Mouse (Mus musculus) liver (tissue): ENCODE measurements around the gene Usp33.
A peak's percentile ranks its signal among the peaks of the same experiment; 100 is the strongest.

Source experiments
- DNase-seq: peaks from one replicate; pipeline ENCODE4 v3.0.0-alpha.2; 2020; ENCODE audit warnings: mixed read lengths

Gene Usp33

DNA sequence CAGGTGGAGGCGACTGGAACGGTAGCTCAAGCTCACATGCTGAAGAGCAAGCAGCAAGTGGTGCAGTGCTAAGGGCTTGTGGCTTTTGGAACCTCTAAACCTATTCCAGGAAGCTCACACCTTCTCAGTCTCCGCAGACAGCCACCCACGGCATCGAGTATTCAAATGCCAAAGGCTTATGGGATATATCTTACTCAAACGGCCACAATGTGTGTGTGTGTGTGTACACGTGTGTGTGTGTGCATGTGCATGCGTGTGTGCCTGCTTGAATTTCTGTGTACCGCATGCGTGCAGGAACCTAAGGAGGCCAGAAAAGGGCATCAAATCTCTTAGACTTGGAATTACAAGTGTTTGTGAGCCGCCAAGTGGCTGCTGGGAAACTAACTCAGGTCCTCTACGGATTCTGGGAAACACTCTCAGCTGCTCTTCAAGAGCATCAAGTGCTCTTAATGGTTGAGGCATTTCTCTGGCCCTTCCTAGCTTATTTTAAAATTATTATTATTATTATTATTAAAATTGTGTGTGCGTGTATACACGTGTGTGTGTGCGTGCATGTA lies 3.2 kb upstream of the Usp33 start:
- DNase-seq, result no peak

DNA sequence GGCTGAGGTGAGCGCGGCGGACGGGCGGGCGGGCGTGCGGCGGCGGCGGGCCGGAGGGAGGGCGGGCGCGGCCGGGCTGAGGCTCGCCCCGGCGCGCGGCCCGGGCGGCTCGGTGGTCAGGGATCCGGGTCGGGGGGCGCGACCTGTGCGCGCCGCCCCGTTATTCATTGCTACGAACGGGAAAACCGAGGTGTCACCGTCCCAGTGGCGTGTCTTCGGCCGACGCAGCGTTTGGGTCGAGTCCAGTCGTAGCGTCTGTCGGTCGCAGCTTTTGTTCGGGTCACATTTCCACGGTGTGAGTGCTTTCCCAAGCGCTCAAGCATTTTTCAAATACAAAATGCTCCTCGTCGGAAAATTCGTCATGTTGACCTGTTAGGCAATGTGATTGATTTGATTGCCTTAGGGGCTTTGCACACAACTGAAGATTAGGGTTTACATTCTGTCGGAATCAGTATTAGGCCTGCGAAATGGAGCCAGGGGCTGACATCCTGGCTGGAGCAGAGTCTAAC lies 409 bp downstream of the Usp33 start:
- DNase-seq, result no peak

DNA sequence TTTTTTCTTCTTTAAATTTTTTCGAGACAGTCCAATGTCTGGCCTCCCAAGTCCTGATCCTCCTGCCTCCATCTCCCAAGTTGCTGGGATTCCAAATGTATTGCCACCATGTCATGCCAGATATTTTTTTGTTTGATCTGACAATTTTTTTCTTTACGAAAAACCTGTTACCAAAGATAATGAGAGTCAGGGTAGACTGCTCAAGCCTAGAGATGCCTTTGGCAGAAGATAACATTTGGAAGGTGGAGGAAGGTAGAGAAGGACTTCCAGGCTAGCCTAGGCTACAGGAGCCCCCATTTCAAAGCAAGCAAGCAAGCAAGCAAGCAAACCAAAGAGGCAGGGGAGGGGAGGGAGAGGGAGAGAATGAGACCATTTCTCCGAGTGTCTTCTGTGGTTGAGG lies 949 bp downstream of the Usp33 start:
- peak; percentile 14 for DNase-seq

DNA sequence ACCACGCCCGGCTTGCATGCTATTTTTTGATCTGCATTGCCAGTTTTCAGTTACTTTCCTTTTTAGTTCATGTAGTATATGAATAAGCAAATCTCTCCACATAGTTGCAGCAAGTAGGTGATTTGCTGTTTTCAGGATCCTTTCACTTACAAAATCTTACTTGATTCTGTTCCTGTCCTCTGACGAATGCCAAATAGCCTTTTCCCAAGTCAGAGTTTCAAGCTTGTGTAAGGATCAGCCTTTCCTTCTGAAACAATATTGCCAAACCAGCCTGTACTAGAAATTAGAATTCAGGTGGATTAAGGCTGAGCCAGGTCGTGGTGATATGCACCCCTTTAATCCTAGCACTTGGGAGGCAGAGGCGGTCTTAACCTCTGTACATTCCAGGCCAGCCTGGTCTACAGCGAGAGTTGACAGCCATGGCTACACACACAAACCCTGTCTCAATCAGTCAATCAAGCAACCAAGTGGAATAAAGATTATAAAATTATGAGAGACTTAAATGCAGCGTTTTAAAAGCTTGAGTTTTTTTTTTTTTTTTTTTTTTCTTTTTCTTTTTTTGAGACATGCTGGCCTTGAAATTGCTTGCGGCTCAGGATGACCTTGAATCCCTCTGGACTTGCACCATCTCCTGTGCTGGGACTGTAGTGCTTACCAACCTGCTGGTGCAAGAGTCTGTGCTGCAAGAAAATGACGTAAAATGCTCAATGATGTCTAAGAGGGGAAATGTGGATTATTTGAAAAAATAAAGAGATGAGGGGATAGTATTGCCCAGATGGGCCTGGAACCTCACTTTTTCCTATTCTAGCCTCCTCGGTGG lies 1.9 kb downstream of the Usp33 start:
- DNase-seq, result no peak

- DNase-seq, result no peak
Observed at GRCm38 (mm10) chr3:152350431-152350830, 4.2 kb downstream of the Usp33 start.

DNA sequence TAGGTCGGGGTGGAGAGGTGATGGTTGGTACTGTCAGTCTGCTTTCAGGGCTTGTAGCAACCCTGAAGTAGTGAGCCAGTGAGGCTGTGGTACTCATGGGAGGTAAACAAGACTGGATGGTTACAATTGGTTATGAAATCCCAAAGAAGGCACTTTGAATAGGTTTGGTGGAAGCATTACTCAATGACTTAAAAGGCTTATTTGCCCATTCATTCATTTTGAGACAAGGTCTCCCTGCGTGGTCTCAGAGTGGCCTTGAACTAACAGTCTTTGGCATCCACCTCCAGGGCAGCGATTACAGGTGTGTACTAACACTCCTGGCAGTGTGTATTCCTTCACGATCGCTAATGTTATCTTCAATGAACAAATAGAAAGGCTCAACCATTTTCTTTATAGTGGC lies 4.7 kb downstream of the Usp33 start:
- DNase-seq, result no peak

GRCm38 (mm10) chr3:152352289-152352688 lies 6.0 kb downstream of the Usp33 start:
- DNase-seq, result no peak

DNA sequence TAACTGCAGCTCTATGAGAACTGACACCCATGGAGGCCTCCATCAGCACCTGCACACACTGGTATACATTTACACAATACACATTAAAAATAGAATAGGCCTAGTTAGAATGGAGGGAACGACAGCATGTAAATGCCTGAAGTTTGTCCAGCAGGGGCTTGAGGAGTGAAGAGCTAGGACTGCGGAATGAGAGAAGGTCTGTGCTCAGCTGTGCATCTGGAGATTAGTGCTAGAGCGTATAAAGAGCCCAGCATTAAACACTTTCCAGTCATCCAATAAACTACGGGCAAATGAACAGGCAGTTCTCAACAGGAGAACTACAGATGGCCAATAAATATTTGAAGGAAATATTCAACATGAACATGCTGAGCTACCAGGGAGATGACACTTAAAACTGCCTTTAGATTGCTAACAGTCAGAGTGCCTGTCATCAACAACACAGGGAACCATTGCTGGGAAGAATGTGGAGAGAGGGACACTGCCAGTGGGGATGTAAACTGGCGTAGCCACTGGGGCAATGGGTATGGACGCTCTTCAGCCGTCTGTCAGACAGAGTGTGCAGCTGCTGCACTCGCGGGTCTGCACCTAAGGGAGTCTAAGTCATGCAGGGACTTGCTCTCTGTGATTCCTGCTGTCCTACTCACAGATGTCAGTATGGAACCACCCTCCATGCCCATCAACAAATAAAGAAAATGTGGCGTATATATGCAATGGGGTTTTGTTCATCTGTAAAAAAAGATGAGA lies 7.3 kb downstream of the Usp33 start:
- no peak for DNase-seq

- DNase-seq, result peak; percentile 73
Observed at GRCm38 (mm10) chr3:152355361-152355760, 9.1 kb downstream of the Usp33 start.

DNA sequence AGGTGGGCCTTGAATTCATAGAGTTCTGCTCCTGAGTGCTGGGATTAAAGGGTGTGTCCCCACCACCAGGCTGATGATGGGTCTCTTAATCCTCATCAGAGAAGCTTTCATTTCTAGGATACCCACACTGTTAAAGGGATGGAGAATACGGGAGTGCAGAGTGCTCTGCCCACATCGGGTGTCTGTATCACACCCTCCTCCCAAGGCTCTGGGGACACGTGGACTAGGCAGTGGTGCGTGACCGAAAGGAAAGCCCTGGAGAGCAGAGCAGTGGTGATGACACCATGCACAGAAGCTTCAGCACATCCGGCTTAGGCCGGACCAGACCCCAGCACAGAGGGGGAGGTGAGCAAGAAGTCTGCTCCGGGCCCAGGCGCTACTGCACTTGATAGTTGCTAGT lies 10.5 kb downstream of the Usp33 start:
- no peak for DNase-seq

DNA sequence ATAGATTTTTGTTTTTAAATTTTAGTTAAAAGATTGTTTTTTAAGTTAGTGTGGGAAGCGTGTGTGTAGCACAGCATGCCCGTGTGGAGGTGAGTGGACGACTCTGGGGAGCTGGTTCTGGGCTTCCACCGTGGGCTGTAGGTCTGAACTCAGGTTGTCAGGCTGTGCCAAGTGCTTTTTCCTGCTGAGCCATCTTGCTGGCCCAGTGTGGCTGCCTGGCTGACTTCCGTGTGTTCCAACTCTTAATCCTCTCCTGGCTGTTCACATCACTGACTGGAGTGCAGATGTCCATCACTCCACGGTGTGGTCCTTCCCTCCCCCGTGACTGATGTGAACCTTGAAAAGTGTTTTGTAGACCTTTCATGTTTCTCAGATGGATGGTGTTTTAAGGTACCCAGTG lies 12.9 kb downstream of the Usp33 start:
- no peak for DNase-seq

- DNase-seq, result no peak
Observed at GRCm38 (mm10) chr3:152364181-152364580, 17.9 kb downstream of the Usp33 start.

- DNase-seq, result no peak
Observed at GRCm38 (mm10) chr3:152376063-152376462, 29.8 kb downstream of the Usp33 start.

DNA sequence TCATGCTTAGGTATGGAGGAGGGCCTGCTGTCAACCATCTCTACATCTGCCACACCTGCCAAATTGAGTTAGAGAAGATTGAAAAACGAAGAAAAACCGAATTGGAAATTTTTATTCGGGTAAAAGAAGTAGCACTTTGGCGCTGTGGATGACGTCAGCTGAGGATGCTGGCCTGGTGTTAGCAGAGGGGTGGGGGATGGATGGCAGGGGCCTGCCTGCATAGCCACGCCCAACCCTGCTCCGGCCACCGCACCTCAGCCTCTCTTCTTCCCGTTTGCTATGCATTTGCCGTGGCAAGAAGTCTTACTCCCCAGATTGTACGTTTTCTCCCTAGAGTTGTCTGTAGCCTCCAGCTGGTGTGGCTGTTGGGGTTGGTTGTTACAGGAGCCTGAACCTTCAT lies 37.8 kb downstream of the Usp33 start:
- DNase-seq, result no peak

DNA sequence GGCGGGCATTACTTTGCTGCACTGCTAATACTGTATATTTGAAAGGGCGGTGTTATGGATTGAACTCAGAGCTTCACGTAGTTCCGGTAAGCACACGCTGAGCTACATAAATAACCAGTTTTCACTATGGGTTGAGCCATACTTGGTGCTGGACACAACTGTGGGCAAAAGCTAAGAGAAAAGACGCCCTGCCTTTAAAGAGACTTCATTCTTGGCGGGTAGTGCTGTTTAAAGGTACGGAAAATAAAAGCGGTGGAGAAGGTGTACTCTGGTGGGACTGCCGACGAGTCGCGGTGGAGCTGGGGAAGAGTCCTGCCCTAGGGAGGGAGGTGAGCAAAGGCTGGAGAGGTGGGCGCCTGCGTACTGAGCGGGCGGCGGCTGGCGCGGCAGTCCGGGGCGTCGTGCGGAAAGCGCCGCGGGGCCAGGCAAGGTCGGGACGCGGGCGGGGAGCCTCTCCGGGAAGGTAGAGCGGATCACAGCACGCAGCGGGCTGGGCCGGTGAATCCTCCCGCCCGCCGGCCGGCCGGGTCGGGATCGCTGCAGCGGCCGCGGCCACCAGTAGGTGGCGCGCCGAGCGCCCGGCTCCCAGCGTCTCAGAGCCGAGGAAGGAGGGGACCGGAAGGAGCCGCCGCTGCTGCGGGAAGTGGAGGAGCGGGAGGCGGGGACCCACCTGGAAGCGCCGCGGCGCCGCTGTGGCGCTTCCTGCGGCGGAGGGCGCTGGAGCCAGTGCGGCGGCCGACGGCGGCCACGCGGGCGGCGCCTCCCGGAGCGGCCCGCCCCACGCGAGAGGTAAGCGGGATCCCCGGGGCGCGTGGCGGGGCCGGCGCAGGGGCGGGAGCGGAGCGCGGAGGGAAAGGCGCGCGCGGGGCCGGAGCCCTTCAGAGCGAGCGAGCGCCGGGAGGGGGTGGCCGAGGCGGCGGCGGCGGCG lies 49.3 kb downstream of the Usp33 start, which contains the start of gene Zzz3:
Zzz3 (plus strand) TSS at position 124 of the 928 bp plus-strand sequence.
- DNase-seq, result peak; percentile 93

- DNase-seq, result peak; percentile 97
Observed at GRCm38 (mm10) chr3:152396278-152396987, 50.2 kb downstream of the Usp33 start.

DNA sequence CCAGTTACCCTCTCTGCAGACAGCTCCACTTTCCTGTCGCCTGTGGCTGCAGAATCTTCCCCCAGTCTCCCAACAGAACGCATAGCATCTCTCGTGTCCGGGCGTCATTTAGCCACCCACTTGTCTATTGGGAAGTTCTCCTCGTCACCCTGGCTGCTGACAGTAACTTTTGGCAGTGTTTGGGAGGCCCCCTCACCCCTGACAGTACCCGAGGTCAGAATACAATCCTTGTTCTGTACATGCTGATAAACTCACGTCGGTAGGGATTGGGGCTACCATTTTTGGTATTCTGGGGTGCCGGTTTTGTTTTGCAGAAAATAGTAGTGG lies 50.7 kb downstream of the Usp33 start:
- no peak for DNase-seq

DNA sequence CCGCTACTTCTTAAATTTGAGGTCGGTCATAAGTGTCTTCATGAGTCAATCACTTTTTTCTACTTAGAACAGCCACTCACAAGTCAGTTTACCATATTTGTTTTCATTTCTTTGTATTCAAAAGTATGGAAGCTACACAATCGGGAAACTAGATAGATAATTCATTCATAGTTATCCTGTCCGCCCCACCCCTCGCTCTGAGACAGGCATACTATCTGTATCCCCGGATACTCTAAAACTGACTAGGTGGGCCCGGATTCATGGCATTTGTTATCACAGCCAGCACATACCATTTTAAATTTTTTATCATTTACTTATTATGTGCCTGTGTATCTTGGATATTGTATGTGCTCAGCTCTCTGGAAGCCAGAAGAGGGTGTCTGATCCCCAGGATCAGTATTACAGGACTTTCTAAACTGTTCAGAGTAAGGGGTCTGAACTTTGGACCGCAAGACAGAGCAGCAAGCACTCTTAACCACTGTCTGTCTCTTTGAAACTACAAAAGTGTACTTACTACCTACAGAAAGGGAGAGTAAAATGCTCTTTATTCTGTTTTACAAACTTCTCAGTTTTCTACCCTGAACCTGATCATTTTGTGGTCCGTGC lies 51.2 kb downstream of the Usp33 start:
- DNase-seq, result peak; percentile 75

GRCm38 (mm10) chr3:152400441-152400840 lies 54.2 kb downstream of the Usp33 start:
- no peak for DNase-seq

- no peak for DNase-seq
Observed at GRCm38 (mm10) chr3:152400875-152401274, 54.6 kb downstream of the Usp33 start.

- no peak for DNase-seq
Observed at GRCm38 (mm10) chr3:152401964-152402670, 55.8 kb downstream of the Usp33 start.
